Mouse (Mus musculus): ENCODE results near the gene Atp8a1. TPM values are rescaled to one million over a fixed set of nuclear protein-coding genes. Genes with fewer than 3 reads are reported as not detected.

The Atp8a1 gene
- polyA plus RNA-seq, 1 experiment from 2014 or later = 6.2 TPM

DNA sequence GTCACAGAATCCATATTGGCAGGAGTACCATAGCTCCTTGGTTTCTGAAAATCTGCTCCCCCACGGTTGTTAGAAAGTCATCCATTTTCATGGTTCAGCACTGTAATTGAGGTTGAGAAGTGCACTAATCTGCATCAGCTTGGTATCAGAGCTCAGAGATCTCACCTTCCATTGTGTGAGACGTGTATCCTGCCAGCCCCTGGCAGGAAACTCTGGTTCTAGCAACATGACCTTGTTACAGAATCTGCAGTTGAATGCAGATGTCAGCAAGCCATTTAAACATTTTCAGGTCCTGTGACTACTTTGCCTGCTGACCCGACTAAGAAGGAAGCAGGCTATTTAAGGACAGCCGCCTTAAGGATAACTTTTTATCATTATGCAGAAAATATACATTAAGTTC, 2.2 kb upstream of the Atp8a1 start:
- no peak for ATAC-seq (replicated peaks; ENCODE audit: insufficient number of reproducible peaks, insufficient read depth, low FRiP score, low read depth)
- no peaks in the 10 kb centered on the region for H3K36me3 ChIP-seq
- H3K4me1 ChIP-seq (replicated peaks) = peaks cover 17% of the 10 kb centered on the region
- no peak overlapping the region for H3K27ac ChIP-seq
- H3K4me3 ChIP-seq = no peak overlapping the region
- 63% methylated on average over 4 of the region's 4 CpGs for WGBS
- no peak overlapping the region for H3K4me2 ChIP-seq
- no peak overlapping the region for H3K9ac ChIP-seq
- H3K27me3 ChIP-seq = no peaks in the 10 kb centered on the region
- no peaks in the 10 kb centered on the region for H3K9me3 ChIP-seq (replicated peaks)

DNA sequence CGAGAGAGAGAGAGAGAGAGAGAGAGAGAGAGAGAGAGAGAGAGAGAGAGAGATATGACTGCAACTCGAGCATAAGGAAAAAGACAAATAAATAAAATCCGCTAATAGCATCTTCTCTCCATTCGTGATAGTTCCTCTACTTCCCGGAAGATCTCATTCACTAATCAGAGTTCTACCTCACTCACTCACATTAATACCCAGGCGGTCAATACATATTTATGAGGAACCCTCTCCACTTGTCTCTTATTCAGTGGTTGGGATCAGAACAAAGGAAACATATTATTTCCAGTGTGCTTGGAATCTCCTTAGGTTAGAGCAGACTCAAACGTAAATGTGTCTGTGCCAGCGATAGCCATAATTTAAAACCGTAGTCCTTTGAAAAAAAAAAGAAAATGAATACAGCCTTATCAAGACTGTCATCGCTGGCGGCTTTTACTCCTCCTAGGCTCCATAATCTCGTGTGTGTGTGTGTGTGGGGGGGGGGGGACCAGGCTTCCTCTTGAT, 1.3 kb upstream of the Atp8a1 start:
- no peak overlapping the region for H3K27ac ChIP-seq
- H3K9me3 ChIP-seq (replicated peaks) = no peaks in the 10 kb centered on the region
- H3K27me3 ChIP-seq = no peaks in the 10 kb centered on the region
- H3K4me2 ChIP-seq = peak overlapping the region; percentile 89
- H3K4me1 ChIP-seq (replicated peaks) = peaks cover 17% of the 10 kb centered on the region
- H3K4me3 ChIP-seq = no peak overlapping the region
- WGBS = 51% methylated on average over 12 of the region's 12 CpGs
- no peak for ATAC-seq (replicated peaks; ENCODE audit: insufficient number of reproducible peaks, insufficient read depth, low FRiP score, low read depth)
- H3K36me3 ChIP-seq = no peaks in the 10 kb centered on the region
- no peak overlapping the region for H3K9ac ChIP-seq

DNA sequence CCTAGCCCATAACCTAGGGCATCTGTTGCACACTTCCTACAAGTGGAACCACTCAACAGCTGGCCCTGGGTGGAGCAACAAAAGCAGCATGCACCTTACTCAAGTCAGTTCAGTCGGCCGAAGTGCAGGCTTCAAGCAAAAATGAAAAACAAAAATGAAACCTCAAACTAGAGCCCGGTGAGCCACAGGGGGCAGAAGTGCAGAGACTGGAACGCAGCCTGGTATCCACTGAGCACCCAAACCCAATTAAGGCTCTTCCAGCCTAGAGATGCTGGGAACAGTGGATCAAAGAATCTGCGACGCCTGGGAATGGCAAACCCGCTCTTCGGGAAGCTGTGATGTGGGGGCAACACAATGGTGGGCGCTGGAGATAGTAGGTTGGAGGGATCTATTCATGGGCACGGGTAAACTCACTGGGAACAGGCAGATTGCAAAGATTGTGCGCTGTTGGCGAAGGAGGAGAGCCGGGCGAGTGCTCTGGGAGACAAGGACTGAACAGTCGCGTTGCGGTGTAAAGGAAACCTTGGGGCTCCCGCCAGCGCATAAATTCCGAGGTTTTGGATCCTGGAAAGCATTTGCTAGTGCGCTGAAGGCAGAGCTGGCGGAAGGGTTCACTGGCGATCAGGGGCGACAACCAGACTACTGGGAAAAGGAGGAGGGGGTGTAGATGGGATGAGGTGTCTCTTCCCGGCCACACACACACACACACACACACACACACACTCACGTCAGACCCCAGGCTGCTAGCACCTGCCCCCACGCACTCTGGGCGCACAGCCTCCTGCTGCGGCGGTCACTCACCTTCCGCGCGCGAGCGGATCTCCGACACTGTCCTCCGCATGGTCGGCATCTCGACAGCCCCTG, 641 bp downstream of the Atp8a1 start:
- H3K4me2 ChIP-seq = peak overlapping the region; percentile 89
- peak overlapping the region; percentile 76 for H3K9ac ChIP-seq
- H3K27me3 ChIP-seq = no peaks in the 10 kb centered on the region
- WGBS = under 1% methylated on average over 39 of the region's 39 CpGs
- H3K27ac ChIP-seq = peak overlapping the region; percentile 67
- H3K9me3 ChIP-seq (replicated peaks) = no peaks in the 10 kb centered on the region
- no peak for ATAC-seq (replicated peaks; ENCODE audit: insufficient number of reproducible peaks, insufficient read depth, low FRiP score, low read depth)
- peak overlapping the region; percentile 91 for H3K4me3 ChIP-seq
- no peaks in the 10 kb centered on the region for H3K36me3 ChIP-seq
- H3K4me1 ChIP-seq (replicated peaks) = peaks cover 17% of the 10 kb centered on the region

DNA sequence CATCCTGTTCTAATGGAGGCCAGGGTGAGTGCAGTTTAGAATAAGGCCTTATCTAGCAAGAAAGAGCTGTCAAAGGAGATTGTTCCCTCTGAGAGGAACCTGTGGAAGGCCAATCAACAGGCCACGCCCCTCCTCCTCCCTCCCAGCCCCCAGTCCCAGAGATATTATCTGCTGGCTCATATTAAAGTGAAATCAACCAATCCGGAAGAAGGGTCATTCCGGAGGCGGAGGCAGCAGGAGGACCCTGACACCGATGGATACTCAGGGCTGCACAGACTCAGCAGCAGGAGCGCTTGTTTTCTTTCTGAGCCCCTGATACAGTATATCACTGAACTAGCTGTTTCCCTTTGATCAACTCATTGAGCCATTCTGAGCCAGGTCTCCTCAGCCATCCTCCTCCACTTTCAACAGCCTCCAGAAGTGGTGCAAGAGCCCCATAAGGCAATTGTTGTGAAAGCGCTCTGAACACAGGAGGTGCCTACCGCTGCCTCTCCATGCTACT, 2.0 kb downstream of the Atp8a1 start:
- Histone ChIP-seq H3K9me3 (replicated peaks) (no peaks in the 10 kb centered on the region), H3K27ac (no peak overlapping the region)
- no peak for ATAC-seq (replicated peaks; ENCODE audit: insufficient number of reproducible peaks, insufficient read depth, low FRiP score, low read depth)

DNA sequence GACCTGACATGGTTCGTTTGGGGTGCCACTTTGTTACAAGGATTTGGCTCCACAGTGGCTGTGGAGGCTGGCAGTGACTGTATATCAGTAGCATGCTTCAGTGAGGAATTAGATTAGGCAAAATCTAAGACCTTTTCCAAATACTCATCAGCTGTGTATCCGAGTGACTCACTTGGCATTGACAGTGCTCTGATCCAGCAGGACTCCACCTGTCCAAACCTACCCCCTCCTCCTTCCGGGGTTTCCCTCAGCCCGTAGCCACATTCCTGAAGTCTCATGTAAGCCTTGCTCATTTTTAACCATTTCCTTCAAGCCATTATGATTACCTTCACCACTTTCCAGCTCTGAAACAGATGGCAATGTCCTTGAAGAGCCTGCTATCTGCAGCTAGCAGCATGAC, 3.2 kb downstream of the Atp8a1 start:
- Histone ChIP-seq H3K9me3 (replicated peaks) (no peaks in the 10 kb centered on the region), H3K27ac (no peak overlapping the region)

More for the DNA sequence above, 2.0 kb downstream of the Atp8a1 start:
- Histone ChIP-seq H3K36me3 (no peaks in the 10 kb centered on the region), H3K4me1 (replicated peaks) (peaks cover 17% of the 10 kb centered on the region), H3K9ac (no peak overlapping the region), H3K4me3 (peak overlapping the region; percentile 91), H3K4me2 (peak overlapping the region; percentile 89), H3K27me3 (no peaks in the 10 kb centered on the region)
- 14% methylated on average over 8 of the region's 8 CpGs for WGBS

DNA sequence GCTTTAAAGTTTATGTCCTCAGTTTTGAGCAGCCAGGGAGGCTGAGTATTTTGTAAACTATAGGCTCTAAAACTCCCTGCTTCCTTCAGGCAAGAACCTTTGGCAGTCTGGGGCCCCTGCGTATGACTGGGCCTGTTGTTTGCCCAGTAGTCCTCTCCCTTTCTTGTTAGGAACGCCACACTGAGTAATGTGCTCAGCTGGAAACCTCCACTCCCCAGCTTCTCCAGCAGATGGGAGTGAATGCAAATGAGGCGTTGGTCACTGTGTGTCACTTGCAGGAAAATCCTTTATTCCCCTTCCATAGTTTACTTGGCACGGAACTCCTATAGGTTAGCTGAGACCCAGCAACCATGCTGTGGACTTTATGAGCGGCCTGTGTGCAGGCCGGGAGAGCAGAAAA, 4.9 kb downstream of the Atp8a1 start:
- 56% methylated on average over 6 of the region's 6 CpGs for WGBS
- Histone ChIP-seq H3K4me2 (no peak overlapping the region), H3K27ac (no peak overlapping the region), H3K9ac (no peak overlapping the region), H3K27me3 (no peaks in the 10 kb centered on the region), H3K4me3 (no peak overlapping the region), H3K9me3 (replicated peaks) (no peaks in the 10 kb centered on the region), H3K4me1 (replicated peaks) (peaks cover 17% of the 10 kb centered on the region), H3K36me3 (no peaks in the 10 kb centered on the region)
- no peak for ATAC-seq (replicated peaks; ENCODE audit: insufficient number of reproducible peaks, insufficient read depth, low FRiP score, low read depth)

More for the DNA sequence above, 3.2 kb downstream of the Atp8a1 start:
- Histone ChIP-seq H3K9ac (no peak overlapping the region), H3K27me3 (no peaks in the 10 kb centered on the region), H3K4me1 (replicated peaks) (peaks cover 17% of the 10 kb centered on the region), H3K4me3 (no peak overlapping the region), H3K36me3 (no peaks in the 10 kb centered on the region), H3K4me2 (no peak overlapping the region; the same call in 1 of the 2 replicates)
- ATAC-seq (replicated peaks; ENCODE audit: insufficient number of reproducible peaks, insufficient read depth, low FRiP score, low read depth) = no peak
- 61% methylated on average over 4 of the region's 4 CpGs for WGBS

DNA sequence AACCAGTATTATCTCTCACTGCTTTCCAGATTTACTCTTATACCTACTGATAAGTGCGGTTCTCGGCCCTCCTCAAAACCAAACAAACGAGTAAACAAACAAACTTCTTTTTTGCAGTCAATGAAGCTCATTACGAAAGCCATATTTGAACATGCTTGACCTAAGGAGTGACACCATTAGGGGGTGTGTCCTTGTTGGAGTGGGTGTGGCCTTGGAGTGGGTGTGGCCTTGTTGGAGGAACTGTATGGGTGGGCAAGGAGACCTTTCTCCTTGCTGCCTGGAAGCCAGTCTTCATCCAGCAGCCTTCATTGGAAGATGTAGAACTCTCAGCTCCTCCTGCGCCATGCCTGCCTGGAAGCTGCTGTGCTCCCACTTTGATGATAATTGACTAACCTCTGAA, 13.4 kb downstream of the Atp8a1 start:
- Histone ChIP-seq H3K4me2 (no peak overlapping the region), H3K9ac (no peak overlapping the region), H3K27me3 (no peaks in the 10 kb centered on the region), H3K36me3 (no peaks in the 10 kb centered on the region), H3K4me3 (no peak overlapping the region), H3K27ac (no peak overlapping the region), H3K4me1 (replicated peaks) (0 out of 2 replicates have a peak, but pooled peaks cover 3% of the 10 kb centered on the region), H3K9me3 (replicated peaks) (no peaks in the 10 kb centered on the region)
- 90% methylated on average over 5 of the region's 5 CpGs for WGBS
- ATAC-seq (replicated peaks; ENCODE audit: insufficient number of reproducible peaks, insufficient read depth, low FRiP score, low read depth) = no peak

DNA sequence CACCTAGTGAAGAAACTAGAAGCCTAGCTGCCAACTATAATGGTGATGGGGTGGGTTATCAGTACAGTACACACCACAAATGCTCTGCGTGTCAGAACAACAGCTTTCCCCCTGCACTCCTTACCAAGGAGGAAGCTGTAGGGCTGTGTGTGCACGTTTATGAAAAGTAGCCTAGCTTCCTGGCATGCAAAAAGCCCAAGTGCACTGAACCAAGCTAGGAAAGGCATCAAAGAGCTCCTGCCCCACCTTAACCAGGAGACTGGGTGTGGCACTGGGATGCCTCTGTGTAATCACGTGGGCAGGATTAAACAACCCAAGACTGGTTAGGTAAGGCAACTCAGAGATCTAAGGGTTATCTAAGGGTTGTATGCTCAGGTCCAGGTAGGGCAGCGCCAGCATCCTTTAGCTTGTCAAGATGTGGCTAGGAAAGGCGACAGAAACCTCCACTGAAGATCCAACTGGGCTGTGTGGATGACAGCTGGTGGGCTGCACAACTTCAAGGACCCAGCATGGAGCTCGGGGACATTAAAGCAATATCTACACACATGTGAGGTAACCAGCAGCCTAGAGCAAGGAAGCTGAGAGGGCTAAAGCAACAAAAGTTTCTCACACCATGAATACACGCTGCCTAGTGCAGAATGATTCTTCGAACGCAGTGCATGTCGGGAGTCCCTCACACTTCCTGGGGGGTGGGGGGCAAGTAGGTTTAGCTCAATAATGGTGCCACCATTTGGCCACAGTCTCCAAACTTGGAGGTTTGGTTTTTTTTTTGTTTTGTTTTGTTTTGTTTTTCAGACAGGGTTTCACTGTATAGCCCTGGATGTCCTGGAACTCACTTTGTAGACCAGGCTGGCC, 15.7 kb downstream of the Atp8a1 start:
- no peak for ATAC-seq (replicated peaks; ENCODE audit: insufficient number of reproducible peaks, insufficient read depth, low FRiP score, low read depth)
- 73% methylated on average over 10 of the region's 10 CpGs for WGBS

DNA sequence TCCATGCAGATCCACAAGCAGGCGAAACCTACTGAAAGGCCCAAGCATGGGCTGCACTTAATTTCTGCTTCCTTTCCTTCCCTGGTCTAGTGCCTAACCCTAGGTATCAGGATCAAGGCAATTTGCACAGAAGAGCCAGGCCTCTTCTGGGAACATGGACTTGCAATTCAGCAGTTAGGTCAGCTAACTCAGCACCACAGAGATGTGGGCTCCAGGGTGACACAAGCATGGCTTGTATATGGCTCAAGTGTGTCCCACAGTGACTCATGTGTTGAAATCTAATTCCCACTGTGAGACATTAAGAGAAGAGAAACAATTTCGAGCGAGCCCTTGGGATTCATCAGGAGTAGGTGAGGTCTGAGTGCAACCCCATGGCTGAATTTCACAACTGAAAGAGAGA, 18.9 kb downstream of the Atp8a1 start:
- H3K4me2 ChIP-seq = no peak overlapping the region
- H3K27me3 ChIP-seq = no peaks in the 10 kb centered on the region
- no peak overlapping the region for H3K9ac ChIP-seq
- no peak for ATAC-seq (replicated peaks; ENCODE audit: insufficient number of reproducible peaks, insufficient read depth, low FRiP score, low read depth)
- no peak overlapping the region for H3K4me3 ChIP-seq
- WGBS = 84% methylated on average over 3 of the region's 3 CpGs
- no peaks in the 10 kb centered on the region for H3K9me3 ChIP-seq (replicated peaks)
- H3K4me1 ChIP-seq (replicated peaks) = 0 out of 2 replicates have a peak, but pooled peaks cover 3% of the 10 kb centered on the region
- no peak overlapping the region for H3K27ac ChIP-seq
- no peaks in the 10 kb centered on the region for H3K36me3 ChIP-seq

More for the DNA sequence above, 15.7 kb downstream of the Atp8a1 start:
- H3K36me3 ChIP-seq = no peaks in the 10 kb centered on the region
- H3K9me3 ChIP-seq (replicated peaks) = no peaks in the 10 kb centered on the region
- no peak overlapping the region for H3K27ac ChIP-seq
- H3K4me1 ChIP-seq (replicated peaks) = 0 out of 2 replicates have a peak, but pooled peaks cover 3% of the 10 kb centered on the region
- no peak overlapping the region for H3K9ac ChIP-seq
- H3K4me2 ChIP-seq = no peak overlapping the region
- H3K27me3 ChIP-seq = no peaks in the 10 kb centered on the region
- H3K4me3 ChIP-seq = no peak overlapping the region

DNA sequence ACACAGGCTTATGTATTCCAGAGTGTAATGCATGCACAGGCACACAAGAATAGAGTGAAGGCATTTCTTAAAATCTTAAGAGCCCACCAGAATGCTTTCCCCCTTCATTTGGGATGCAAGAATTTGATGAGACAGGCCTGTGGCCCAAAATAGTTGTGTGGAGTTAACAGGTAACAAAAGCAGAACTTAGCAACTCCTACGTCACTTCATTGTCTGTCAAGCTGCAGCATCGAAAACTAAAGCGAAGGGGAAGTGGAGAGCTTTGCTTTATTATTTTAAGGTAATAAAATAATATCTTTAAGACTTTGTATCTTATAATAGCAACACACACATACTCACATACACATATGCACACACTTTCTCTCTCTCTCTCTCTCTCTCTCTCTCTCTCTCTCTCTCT, 20.3 kb downstream of the Atp8a1 start:
- no peaks in the 10 kb centered on the region for H3K36me3 ChIP-seq
- H3K9me3 ChIP-seq (replicated peaks) = no peaks in the 10 kb centered on the region
- H3K27ac ChIP-seq = no peak overlapping the region
- H3K27me3 ChIP-seq = no peaks in the 10 kb centered on the region
- H3K4me2 ChIP-seq = no peak overlapping the region
- H3K4me1 ChIP-seq (replicated peaks) = peaks cover 4% of the 10 kb centered on the region
- H3K4me3 ChIP-seq = no peak overlapping the region
- ATAC-seq (replicated peaks; ENCODE audit: insufficient number of reproducible peaks, insufficient read depth, low FRiP score, low read depth) = no peak
- H3K9ac ChIP-seq = no peak overlapping the region
- WGBS = 83% methylated on average over 3 of the region's 3 CpGs

DNA sequence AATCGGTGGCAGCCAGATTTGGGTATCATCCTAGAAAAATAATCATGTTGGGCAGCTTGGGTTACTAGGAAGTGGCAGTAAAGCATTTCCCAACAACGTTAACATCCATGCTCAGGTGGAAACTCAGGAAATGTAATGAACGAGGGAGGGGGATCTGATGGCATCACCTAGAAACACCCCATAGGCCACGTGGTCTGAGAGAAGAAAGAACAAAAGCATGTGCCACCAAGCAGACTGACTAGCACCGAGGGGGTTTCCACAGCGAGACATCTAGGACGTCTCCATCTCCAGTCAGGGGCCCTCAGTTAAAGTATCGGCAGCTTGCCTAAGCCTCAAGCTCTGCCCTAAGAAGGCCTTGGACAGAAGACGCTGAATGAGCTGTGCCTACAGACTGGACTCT, 21.0 kb downstream of the Atp8a1 start:
- no peak for ATAC-seq (replicated peaks; ENCODE audit: insufficient number of reproducible peaks, insufficient read depth, low FRiP score, low read depth)
- Histone ChIP-seq H3K9me3 (replicated peaks) (no peaks in the 10 kb centered on the region), H3K4me2 (no peak overlapping the region), H3K27ac (no peak overlapping the region), H3K4me1 (replicated peaks) (peaks cover 4% of the 10 kb centered on the region), H3K9ac (no peak overlapping the region), H3K4me3 (no peak overlapping the region), H3K36me3 (no peaks in the 10 kb centered on the region), H3K27me3 (no peaks in the 10 kb centered on the region)
- 81% methylated on average over 9 of the region's 9 CpGs for WGBS
